Mouse (Mus musculus) heart, postnatal 0 days (tissue): ENCODE measurements around the gene Plch2.

Experiments used
- CTCF ChIP-seq: IDR thresholded peaks from 2 replicates; pipeline ENCODE4 v1.5.1; 2016; ENCODE audit warnings: antibody characterized with exemption, control low read depth, low read depth
- EP300 ChIP-seq: IDR thresholded peaks from 2 replicates; pipeline ENCODE4 v1.6.1; 2016; ENCODE audit warnings: antibody characterized with exemption, low read depth

GRCm38 (mm10) chr4:154961226-154961738 lies 95.3 kb downstream of the Plch2 start:
- TF ChIP-seq CTCF (no peak), EP300 (no peak)
